In the genomic region with DNA sequence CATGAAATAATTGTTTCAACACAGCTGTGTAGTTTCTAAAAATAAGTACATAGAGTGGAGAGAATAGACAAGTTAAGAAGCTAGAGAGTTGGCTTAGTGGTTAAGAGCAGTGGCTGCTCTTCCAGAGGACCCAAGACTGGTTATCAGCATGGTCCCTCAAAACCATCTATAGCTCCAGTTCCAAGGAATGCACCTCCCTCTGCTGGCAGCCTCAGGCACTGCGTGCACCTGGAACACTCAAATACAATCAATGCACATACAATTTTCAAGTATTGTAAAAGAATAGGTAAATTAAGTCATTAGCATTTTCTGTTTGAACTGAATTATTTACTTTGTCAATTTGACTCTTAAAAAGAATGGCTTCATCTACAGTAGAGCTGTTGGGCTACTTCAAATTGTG, we compare ENCODE assay signal across 9 mouse cellular contexts.
DNase-seq lines count a peak whose midpoint lies in the region; ATAC-seq and TF ChIP-seq lines count a peak whose summit lies in the region.
"Had no signal": no experiment of that assay in that cellular context is flagged by ENCODE, and none has a peak within 500 bp of the region (broad histone marks: within the 10 kb centered on the region; RNA-seq: fewer than 3 reads in every experiment).

No protein-coding gene starts in this region.

- no peak overlapping the region for H3K9ac ChIP-seq in kidney, embryonic 14.5 days (ENCODE audit: low read depth, low read length)
- no peak overlapping the region for H3K9ac ChIP-seq in ES-Bruce4 (ENCODE audit: low read depth, poor library complexity, severe bottlenecking)
- no peak overlapping the region for H3K9ac ChIP-seq in liver, embryonic 13.5 days
- H3K9ac ChIP-seq: embryonic facial prominence, embryonic 15.5 days had no signal

- no peak for TF ChIP-seq POLR2A in ES-Bruce4 (IDR thresholded peaks at IDR 0.05; ENCODE audit: insufficient read depth, low read length)

- WGBS in kidney, embryonic 14.5 days = 67% methylated on average over 1 of the region's 1 CpGs
- WGBS in liver, embryonic 13.5 days (ENCODE audit: insufficient replicate concordance) = 68% methylated on average over 1 of the region's 1 CpGs

- no peak for ATAC-seq in kidney, embryonic 14.5 days (ENCODE audit: low FRiP score, low TSS enrichment)
- no peak for ATAC-seq in liver, embryonic 13.5 days (ENCODE audit: low read depth)
- no peak for ATAC-seq in cerebellum, adult (ENCODE audit: insufficient number of reproducible peaks, low FRiP score, low TSS enrichment)

- peak; percentile 92 for TF ChIP-seq CTCF in ES-Bruce4 (IDR thresholded peaks at IDR 0.05; ENCODE audit: low read depth, low read length)

- peak; percentile 55 for DNase-seq in kidney, adult 18-20 months
- DNase-seq in brain, adult 2 months (ENCODE audit: low read depth, low spot score) = peak; percentile 56
- DNase-seq in liver, embryonic 13.5 days = peak; percentile 14
- peak; percentile 45 for DNase-seq in thymus, postnatal 0 days (ENCODE audit: low spot score)
- DNase-seq in frontal cortex, postnatal 14 days (ENCODE audit: low spot score in 2 of 2) = no peak

- H3K4me2 ChIP-seq in kidney, embryonic 14.5 days (replicated peaks; ENCODE audit: low read depth, low read length) = no peak overlapping the region
- no peak overlapping the region for H3K4me2 ChIP-seq in liver, embryonic 13.5 days
- H3K4me2 ChIP-seq: embryonic facial prominence, embryonic 15.5 days had no signal

- no peaks in the 10 kb centered on the region for H3K36me3 ChIP-seq in kidney, embryonic 14.5 days (ENCODE audit: control insufficient read depth, insufficient read depth, low read length)
- H3K36me3 ChIP-seq in ES-Bruce4 (ENCODE audit: control insufficient read depth, insufficient read depth, low read length, poor library complexity, severe bottlenecking) = no peaks in the 10 kb centered on the region
- no peaks in the 10 kb centered on the region for H3K36me3 ChIP-seq in liver, embryonic 13.5 days
- H3K36me3 ChIP-seq: embryonic facial prominence, embryonic 15.5 days had no signal

- H3K4me1 ChIP-seq in kidney, embryonic 14.5 days (ENCODE audit: control insufficient read depth, insufficient read depth, low read length) = peaks cover 8% of the 10 kb centered on the region
- H3K4me1 ChIP-seq in ES-Bruce4 (ENCODE audit: control insufficient read depth, insufficient read depth, low read length) = peaks cover 7% of the 10 kb centered on the region
- peaks cover 10% of the 10 kb centered on the region for H3K4me1 ChIP-seq in liver, embryonic 13.5 days (replicated peaks)

- H3K27ac ChIP-seq in kidney, embryonic 14.5 days (ENCODE audit: low read depth, low read length) = no peak overlapping the region
- no peak overlapping the region for H3K27ac ChIP-seq in ES-Bruce4 (ENCODE audit: insufficient read depth, low read length)
- H3K27ac ChIP-seq in liver, embryonic 13.5 days = no peak overlapping the region
- H3K27ac ChIP-seq: embryonic facial prominence, embryonic 15.5 days had no signal

- TF ChIP-seq EP300 in ES-Bruce4 (IDR thresholded peaks at IDR 0.05; ENCODE audit: insufficient read depth, low read depth, low read length) = no peak

- no peaks in the 10 kb centered on the region for H3K27me3 ChIP-seq in kidney, embryonic 14.5 days (ENCODE audit: control insufficient read depth, insufficient read depth, low read length)
- H3K27me3 ChIP-seq in ES-Bruce4 (ENCODE audit: control insufficient read depth, insufficient read depth, low read length, poor library complexity, severe bottlenecking) = no peaks in the 10 kb centered on the region
- no peaks in the 10 kb centered on the region for H3K27me3 ChIP-seq in liver, embryonic 13.5 days
- H3K27me3 ChIP-seq: embryonic facial prominence, embryonic 15.5 days had no signal

- H3K4me3 ChIP-seq in kidney, embryonic 14.5 days (ENCODE audit: low read length) = no peak overlapping the region
- H3K4me3 ChIP-seq in ES-Bruce4 (ENCODE audit: low read depth, low read length) = no peak overlapping the region
- H3K4me3 ChIP-seq in liver, embryonic 13.5 days (replicated peaks) = no peak overlapping the region
- H3K4me3 ChIP-seq: embryonic facial prominence, embryonic 15.5 days had no signal

- no peaks in the 10 kb centered on the region for H3K9me3 ChIP-seq in kidney, embryonic 14.5 days (ENCODE audit: control insufficient read depth, low read length)
- H3K9me3 ChIP-seq in ES-Bruce4 (replicated peaks; ENCODE audit: control insufficient read depth, insufficient read depth, low read length, poor library complexity, severe bottlenecking) = no peaks in the 10 kb centered on the region
- H3K9me3 ChIP-seq in liver, embryonic 13.5 days (replicated peaks) = no peaks in the 10 kb centered on the region
- H3K9me3 ChIP-seq: embryonic facial prominence, embryonic 15.5 days had no signal

Comparison
In these comparisons a context has a peak if more than half of its experiments do, and no peak if none do; other contexts are left out.
1. DNase-seq: peak in kidney, adult 18-20 months (single experiment), brain, adult 2 months (single experiment), liver, embryonic 13.5 days (single experiment) and thymus, postnatal 0 days (single experiment); none in frontal cortex, postnatal 14 days (0 of 2).